Mouse (Mus musculus): ENCODE measurements around the gene Fnbp1l.

Fnbp1l gene

GRCm38 (mm10) chr3:122528477-122528876 lies 91.0 kb downstream of the Fnbp1l start:
- DNase-seq (ENCODE audit: low read depth, low spot score): no peak

- no peak for DNase-seq (ENCODE audit: low read depth, low spot score)
Measured at GRCm38 (mm10) chr3:122521294-122521693, 98.2 kb downstream of the Fnbp1l start.

- no peak for DNase-seq (ENCODE audit: low read depth, low spot score)
Measured at GRCm38 (mm10) chr3:122520875-122521274, 98.6 kb downstream of the Fnbp1l start.

- DNase-seq (ENCODE audit: low read depth, low spot score): no peak
Measured at GRCm38 (mm10) chr3:122520365-122520764, 99.2 kb downstream of the Fnbp1l start.

GRCm38 (mm10) chr3:122519082-122519481 lies 100.4 kb downstream of the Fnbp1l start:
- no peak for DNase-seq (ENCODE audit: low read depth, low spot score)

GRCm38 (mm10) chr3:122518231-122518736 lies 101.2 kb downstream of the Fnbp1l start:
- DNase-seq (ENCODE audit: low read depth, low spot score): peak; percentile 8

GRCm38 (mm10) chr3:122517726-122518125 lies 101.8 kb downstream of the Fnbp1l start:
- no peak for DNase-seq (ENCODE audit: low read depth, low spot score)

- no peak for DNase-seq (ENCODE audit: low read depth, low spot score)
Measured at GRCm38 (mm10) chr3:122516327-122516695, 103.2 kb downstream of the Fnbp1l start.

- DNase-seq (ENCODE audit: low read depth, low spot score): no peak
Measured at GRCm38 (mm10) chr3:122515568-122516326, 103.8 kb downstream of the Fnbp1l start.

- DNase-seq (ENCODE audit: low read depth, low spot score): no peak
Measured at GRCm38 (mm10) chr3:122512725-122513375, 106.7 kb downstream of the Fnbp1l start.

- DNase-seq (ENCODE audit: low read depth, low spot score): no peak
Measured at GRCm38 (mm10) chr3:122511721-122512619, 107.5 kb downstream of the Fnbp1l start.

GRCm38 (mm10) chr3:122510932-122511331 lies 108.6 kb downstream of the Fnbp1l start:
- DNase-seq (ENCODE audit: low read depth, low spot score): no peak

- DNase-seq (ENCODE audit: low read depth, low spot score): no peak
Measured at GRCm38 (mm10) chr3:122510240-122510750, 109.2 kb downstream of the Fnbp1l start.

GRCm38 (mm10) chr3:122509534-122510239 lies 109.8 kb downstream of the Fnbp1l start:
- no peak for DNase-seq (ENCODE audit: low read depth, low spot score)

GRCm38 (mm10) chr3:122509084-122509483 lies 110.4 kb downstream of the Fnbp1l start:
- DNase-seq (ENCODE audit: low read depth, low spot score): peak; percentile 35

GRCm38 (mm10) chr3:122507826-122508225 lies 111.7 kb downstream of the Fnbp1l start:
- no peak for DNase-seq (ENCODE audit: low read depth, low spot score)

GRCm38 (mm10) chr3:122506343-122506916 lies 113.1 kb downstream of the Fnbp1l start:
- no peak for DNase-seq (ENCODE audit: low read depth, low spot score)

- no peak for DNase-seq (ENCODE audit: low read depth, low spot score)
Measured at GRCm38 (mm10) chr3:122500929-122501328, 118.6 kb downstream of the Fnbp1l start.

GRCm38 (mm10) chr3:122499647-122500046 lies 119.9 kb downstream of the Fnbp1l start:
- DNase-seq (ENCODE audit: low read depth, low spot score): no peak

GRCm38 (mm10) chr3:122498528-122498927 lies 121.0 kb downstream of the Fnbp1l start:
- no peak for DNase-seq (ENCODE audit: low read depth, low spot score)

- DNase-seq (ENCODE audit: low read depth, low spot score): no peak
Measured at GRCm38 (mm10) chr3:122497871-122498270, 121.6 kb downstream of the Fnbp1l start.

Data from retina, postnatal 7 days (tissue).